Mouse (Mus musculus) forebrain, postnatal 0 days (tissue): ENCODE results near the gene Lrrc27. TPM values are rescaled to one million over a fixed set of nuclear protein-coding genes. Genes with fewer than 3 reads are reported as not detected.
A peak's percentile ranks its signal among the peaks of the same experiment; 100 is the strongest.

Source experiments
- ATAC-seq: fragments of 200-750 bp; cut with Nextera tagmentation; 2 replicates; pipeline ENCODE4 v1.8.0; 2017; ENCODE audit warnings: mild to moderate bottlenecking, moderate library complexity
- DNase-seq: peaks from one replicate; pipeline ENCODE4 v3.0.0-alpha.2; 2015
- H3K27ac ChIP-seq: fragments of 300-500 bp; sonication (generic); 2 replicates; pipeline ENCODE4 v1.5.1; 2014; ENCODE audit warnings: low read depth, mild to moderate bottlenecking, antibody characterized with exemption, low read length, moderate library complexity, mixed read lengths
- H3K27me3 ChIP-seq: fragments of 300-500 bp; sonication (generic); 2 replicates; pipeline ENCODE4 v1.6.1; 2014; ENCODE audit warnings: mild to moderate bottlenecking, low read length, mixed read lengths; ENCODE audit not compliant: insufficient read depth
- H3K36me3 ChIP-seq: fragments of 300-500 bp; sonication (generic); 2 replicates; pipeline ENCODE4 v1.6.1; 2014; ENCODE audit warnings: mild to moderate bottlenecking, moderate library complexity; ENCODE audit not compliant: insufficient read depth
- H3K4me1 ChIP-seq: fragments of 300-500 bp; sonication (generic); 2 replicates; pipeline ENCODE4 v1.6.1; 2014; ENCODE audit warnings: antibody characterized with exemption; ENCODE audit not compliant: insufficient read depth
- H3K4me2 ChIP-seq: fragments of 300-500 bp; sonication (generic); 2 replicates; pipeline ENCODE4 v1.6.1; 2014; ENCODE audit warnings: low read depth, mild to moderate bottlenecking, moderate library complexity
- H3K4me3 ChIP-seq: fragments of 300-500 bp; sonication (generic); 2 replicates; pipeline ENCODE4 v1.5.1; 2014; ENCODE audit warnings: low read depth, low read length, mixed read lengths
- H3K9ac ChIP-seq: fragments of 300-500 bp; sonication (generic); 2 replicates; pipeline ENCODE4 v1.6.1; 2014; ENCODE audit warnings: mild to moderate bottlenecking
- H3K9me3 ChIP-seq: fragments of 300-500 bp; sonication (generic); 2 replicates; pipeline ENCODE4 v1.6.1; 2016; ENCODE audit warnings: low read length
- CTCF ChIP-seq: sonication (generic); IDR thresholded peaks from 2 replicates; pipeline ENCODE4 v1.5.1; 2016; ENCODE audit warnings: antibody characterized with exemption, control low read depth, low read depth
- WGBS: fragments of 180-500 bp; shearing (Covaris S2); extraction: QIAGEN DNeasy Blood & Tissue Kit; methylation state at CpG from one replicate; pipeline ENCODE4 v1.1.7; 2014; 5-methylcytosine and 5-hydroxymethylcytosine counted together
- polyA plus RNA-seq: library from polyadenylated mRNA; unstranded; fragments of >200 nt; fragmentation: Nextera tagmentation; extraction: Ambion mirVana; gene quantifications from 2 replicates; pipeline ENCODE4 v1.2.1, GENCODE M21; 2015
- total RNA-seq: library from RNA; depleted of rRNA; stranded (reverse); fragments of >200 nt; gene quantifications from 2 replicates; pipeline ENCODE4 v1.2.3, GENCODE M21; 2014

Gene Lrrc27
- total and polyA plus RNA-seq, 2 experiments from 2014 or later: 5.1 to 8.1 TPM

- Histone ChIP-seq H3K27me3 (no peaks in the 10 kb centered on the region), H3K4me2 (no peak overlapping the region), H3K36me3 (no peaks in the 10 kb centered on the region), H3K9ac (no peak overlapping the region), H3K4me3 (no peak overlapping the region), H3K27ac (no peak overlapping the region), H3K4me1 (no peaks in the 10 kb centered on the region), H3K9me3 (no peaks in the 10 kb centered on the region)
- DNase-seq (no peak), ATAC-seq (no peak)
- no peak for TF ChIP-seq CTCF
- WGBS: 85% methylated on average over 8 of the region's 8 CpGs
These were observed 11.9 kb downstream of the Lrrc27 start for GRCm38 (mm10) chr7:139224725-139225124.

- Histone ChIP-seq H3K36me3 (no peaks in the 10 kb centered on the region), H3K27me3 (no peaks in the 10 kb centered on the region), H3K9ac (no peak overlapping the region), H3K27ac (no peak overlapping the region), H3K4me1 (no peaks in the 10 kb centered on the region), H3K9me3 (no peaks in the 10 kb centered on the region), H3K4me3 (no peak overlapping the region), H3K4me2 (no peak overlapping the region)
- WGBS: 85% methylated on average over 7 of the region's 7 CpGs
- DNase-seq (no peak), ATAC-seq (no peak)
- no peak for TF ChIP-seq CTCF
These were observed 13.6 kb downstream of the Lrrc27 start for GRCm38 (mm10) chr7:139226416-139226815.

GRCm38 (mm10) chr7:139228447-139229171 lies 15.8 kb downstream of the Lrrc27 start:
- DNase-seq: no peak
- no peaks in the 10 kb centered on the region for H3K36me3 ChIP-seq
- no peak for TF ChIP-seq CTCF
- WGBS: 83% methylated on average over 6 of the region's 6 CpGs
- H3K27me3 ChIP-seq: no peaks in the 10 kb centered on the region
- ATAC-seq: no peak
- H3K4me3 ChIP-seq: no peak overlapping the region
- no peak overlapping the region for H3K4me2 ChIP-seq
- H3K9ac ChIP-seq: no peak overlapping the region
- no peak overlapping the region for H3K27ac ChIP-seq
- H3K4me1 ChIP-seq: no peaks in the 10 kb centered on the region
- H3K9me3 ChIP-seq: no peaks in the 10 kb centered on the region

GRCm38 (mm10) chr7:139229837-139230236 lies 17.0 kb downstream of the Lrrc27 start:
- Histone ChIP-seq H3K9me3 (no peaks in the 10 kb centered on the region), H3K4me3 (no peak overlapping the region), H3K27me3 (no peaks in the 10 kb centered on the region), H3K36me3 (no peaks in the 10 kb centered on the region), H3K4me2 (no peak overlapping the region), H3K4me1 (no peaks in the 10 kb centered on the region), H3K9ac (no peak overlapping the region), H3K27ac (no peak overlapping the region)
- WGBS: 78% methylated on average over 5 of the region's 5 CpGs
- no peak for ATAC-seq
- no peak for TF ChIP-seq CTCF
- no peak for DNase-seq

- H3K9me3 ChIP-seq: no peaks in the 10 kb centered on the region
- H3K36me3 ChIP-seq: no peaks in the 10 kb centered on the region
- no peak for DNase-seq
- TF ChIP-seq CTCF: no peak
- no peak overlapping the region for H3K9ac ChIP-seq
- WGBS: 74% methylated on average over 12 of the region's 12 CpGs
- ATAC-seq: no peak
- no peak overlapping the region for H3K4me2 ChIP-seq
- H3K4me1 ChIP-seq: no peaks in the 10 kb centered on the region
- no peaks in the 10 kb centered on the region for H3K27me3 ChIP-seq
- H3K4me3 ChIP-seq: no peak overlapping the region
- H3K27ac ChIP-seq: no peak overlapping the region
These were observed 17.5 kb downstream of the Lrrc27 start for GRCm38 (mm10) chr7:139230241-139230640.

- WGBS: 4% methylated on average over 7 of the region's 7 CpGs
- no peak overlapping the region; the same call in 1 of the 2 replicates for H3K4me2 ChIP-seq
These were observed 20.9 kb downstream of the Lrrc27 start for GRCm38 (mm10) chr7:139233714-139234113.

GRCm38 (mm10) chr7:139234426-139235188 lies 21.8 kb downstream of the Lrrc27 start:
- peak overlapping the region; percentile 14; the same call in 1 of the 2 replicates for H3K9ac ChIP-seq
- DNase-seq (no peak), ATAC-seq (no peak)
- WGBS: 22% methylated on average over 18 of the region's 18 CpGs
- H3K36me3 ChIP-seq: no peaks in the 10 kb centered on the region
- no peak overlapping the region for H3K27ac ChIP-seq
- no peak overlapping the region for H3K4me2 ChIP-seq
- H3K4me3 ChIP-seq: no peak overlapping the region
- H3K9me3 ChIP-seq: no peaks in the 10 kb centered on the region
- H3K27me3 ChIP-seq: no peaks in the 10 kb centered on the region
- no peaks in the 10 kb centered on the region for H3K4me1 ChIP-seq
- peak; percentile 48; the same call in 1 of the 2 replicates for TF ChIP-seq CTCF

More at GRCm38 (mm10) chr7:139233714-139234113, 20.9 kb downstream of the Lrrc27 start:
- no peaks in the 10 kb centered on the region for H3K36me3 ChIP-seq
- DNase-seq: peak; percentile 89
- no peaks in the 10 kb centered on the region for H3K9me3 ChIP-seq
- peak; percentile 96 for TF ChIP-seq CTCF
- H3K4me3 ChIP-seq: no peak overlapping the region
- no peak overlapping the region for H3K9ac ChIP-seq
- H3K4me1 ChIP-seq: no peaks in the 10 kb centered on the region
- H3K27me3 ChIP-seq: no peaks in the 10 kb centered on the region
- ATAC-seq: peak; percentile 95
- H3K27ac ChIP-seq: no peak overlapping the region
